Mouse (Mus musculus) layer of hippocampus, adult 2 months (tissue): Measurements from ENCODE around the gene Wbp2. TPM values are rescaled to one million over a fixed set of nuclear protein-coding genes. Genes with fewer than 3 reads are reported as not detected.

Source experiments
- DNase-seq, 2 experiments: peaks; one replicate each; pipeline ENCODE4 v3.0.0; 2022; ENCODE audit warnings: low spot score in 2 of 2
- H3K27ac ChIP-seq: fragments of 200-600 bp; 2 replicates; pipeline ENCODE4 v1.8.1; 2022
- H3K4me3 ChIP-seq: fragments of 200-600 bp; 2 replicates; pipeline ENCODE4 v1.8.1; 2022; ENCODE audit warnings: mild to moderate bottlenecking
- CTCF ChIP-seq: fragments of 200-600 bp; conservative IDR thresholded peaks from 2 replicates; pipeline ENCODE4 v1.8.1; 2022; ENCODE audit warnings: antibody characterized with exemption, mild to moderate bottlenecking, moderate library complexity
- long read RNA-seq, 2 experiments: library from polyadenylated mRNA; stranded (forward); transcript quantifications; one replicate each; pipeline ENCODE4 v2.0.0; 2021; ENCODE audit warnings: borderline mapping rate in 2 of 2
- total RNA-seq, 2 experiments: library from RNA; stranded (reverse); gene quantifications; 2 replicates each; pipeline ENCODE4 v1.2.3; 2021

Gene Wbp2
- 100 to 1,000 TPM; 417 to 440 TPM for total RNA-seq
- long read RNA-seq, experiment 1, transcript Wbp2-202 (7 exons, 1,012 nt) = minor isoform, 52 of 355 reads
- long read RNA-seq, experiment 1, transcript Wbp2-201 (8 exons, 1,826 nt) = major isoform, 229 of 355 reads
- long read RNA-seq, experiment 1, transcript Wbp2-204 (5 exons, 789 nt) = minor isoform, 7 of 355 reads
- long read RNA-seq, experiment 1, partial matches to known transcripts = 15 of 355 reads
- long read RNA-seq, experiment 1, other reads (novel, unspliced or antisense) = 52 of 355 reads
- long read RNA-seq, experiment 2, transcript Wbp2-202 (7 exons, 1,012 nt) = minor isoform, 65 of 480 reads
- long read RNA-seq, experiment 2, transcript Wbp2-201 (8 exons, 1,826 nt) = major isoform, 319 of 480 reads
- long read RNA-seq, experiment 2, partial matches to known transcripts = 28 of 480 reads
- long read RNA-seq, experiment 2, other reads (novel, unspliced or antisense) = 61 of 480 reads

DNA sequence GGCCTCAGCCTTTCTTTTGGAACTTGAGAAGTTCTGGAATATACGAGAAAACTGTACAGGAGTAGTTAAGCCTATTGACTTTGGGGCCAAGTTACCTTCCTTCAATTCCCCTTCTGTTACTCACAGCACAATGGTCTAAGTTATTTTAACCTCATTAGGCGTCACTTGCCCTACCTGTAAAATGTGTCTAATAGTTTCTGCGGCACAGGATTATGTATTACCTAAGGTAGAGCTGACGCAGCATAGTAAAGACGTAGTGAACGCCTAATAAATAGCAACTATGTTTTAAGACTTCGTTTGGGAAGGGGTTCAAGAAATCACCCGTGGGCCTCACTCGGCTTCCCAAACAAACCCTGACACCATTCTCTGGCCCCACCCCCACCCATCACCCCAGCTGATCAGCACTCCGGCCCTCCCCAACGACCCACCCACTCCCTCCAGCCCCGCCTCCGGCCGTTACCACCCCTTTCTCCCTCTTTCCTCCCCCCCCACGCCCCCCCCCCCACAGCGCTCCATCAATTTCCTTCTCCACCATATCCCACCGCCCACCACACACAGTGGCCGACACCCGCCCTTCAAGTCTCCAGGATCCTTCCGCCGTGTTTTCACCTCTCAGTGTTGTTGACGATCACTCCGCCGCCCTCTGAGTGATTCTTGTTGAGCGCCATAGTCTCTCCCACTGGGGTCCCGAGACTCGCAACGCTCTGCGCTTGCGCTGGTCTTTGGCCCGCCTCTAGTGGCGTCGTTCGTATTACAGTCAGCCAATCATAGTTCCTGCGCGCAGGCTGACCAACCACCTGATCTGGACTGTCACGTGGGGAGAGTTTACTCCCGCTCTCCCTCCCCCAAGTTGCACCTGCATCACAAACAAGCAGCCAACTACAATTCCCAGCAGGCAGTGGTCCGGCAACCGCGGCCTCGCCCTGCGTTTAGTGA is at the start of gene Wbp2:
Gene Wbp2, minus strand, starts transcription at position 738 of the 936 bp plus-strand sequence.
- peak; percentile 61 for TF ChIP-seq CTCF
- DNase-seq = peak; percentile 94 to 99

DNA sequence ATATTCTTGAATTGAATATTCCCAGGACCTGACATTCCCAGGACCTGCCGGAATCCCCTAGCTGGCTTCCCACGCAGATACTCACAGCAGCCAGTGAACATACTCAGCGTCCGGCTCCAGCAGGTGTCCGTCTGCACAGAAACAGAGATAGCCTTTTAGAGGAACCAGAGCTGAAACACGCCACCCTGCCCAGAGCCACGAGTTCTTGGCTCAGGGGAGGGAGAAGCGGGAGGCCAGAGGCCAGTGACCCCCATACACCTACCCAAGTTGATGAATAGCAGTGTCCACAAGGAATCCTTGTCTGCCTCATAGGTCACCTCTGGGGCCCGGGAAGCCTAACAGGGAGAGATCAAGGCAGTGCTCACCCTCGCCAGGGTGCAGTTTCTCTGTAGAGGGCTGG is 47.4 kb upstream of the Wbp2 start:
- H3K4me3 ChIP-seq = no peak overlapping the region
- DNase-seq = no peak
- H3K27ac ChIP-seq = no peak overlapping the region
- no peak for TF ChIP-seq CTCF

More for the DNA sequence above, at the start of gene Wbp2:
- Histone ChIP-seq H3K4me3 (peak within 1 kb of the TSS; percentile 69), H3K27ac (peak within 1 kb of the TSS; percentile 93)

GRCm38 (mm10) chr11:116133497-116133896 is 46.7 kb upstream of the Wbp2 start:
- Histone ChIP-seq H3K4me3 (no peak overlapping the region), H3K27ac (0 out of 2 replicates have a peak overlapping the region, but pooled peaks have one; percentile 18)
- no peak for TF ChIP-seq CTCF
- no peak for DNase-seq

- no peak for DNase-seq
- H3K4me3 ChIP-seq = no peak overlapping the region
- TF ChIP-seq CTCF = peak; percentile 48
- H3K27ac ChIP-seq = no peak overlapping the region
These were observed 45.9 kb upstream of the Wbp2 start for GRCm38 (mm10) chr11:116132366-116133333.

GRCm38 (mm10) chr11:116131349-116132170 is 44.8 kb upstream of the Wbp2 start:
- no peak for TF ChIP-seq CTCF
- H3K4me3 ChIP-seq = peak overlapping the region; percentile 54
- H3K27ac ChIP-seq = peak overlapping the region; percentile 99
- DNase-seq = no peak

- peak within 1 kb of the TSS; percentile 99 for H3K27ac ChIP-seq
- peak; percentile 86 to 89 for DNase-seq
- peak; percentile 92 for TF ChIP-seq CTCF
- peak within 1 kb of the TSS; percentile 54 for H3K4me3 ChIP-seq
These were observed 43.9 kb upstream of the Wbp2 start, which contains the start of gene Trim65 for GRCm38 (mm10) chr11:116130488-116131205. Gene Trim65, minus strand, starts transcription at chr11:116131128.

DNA sequence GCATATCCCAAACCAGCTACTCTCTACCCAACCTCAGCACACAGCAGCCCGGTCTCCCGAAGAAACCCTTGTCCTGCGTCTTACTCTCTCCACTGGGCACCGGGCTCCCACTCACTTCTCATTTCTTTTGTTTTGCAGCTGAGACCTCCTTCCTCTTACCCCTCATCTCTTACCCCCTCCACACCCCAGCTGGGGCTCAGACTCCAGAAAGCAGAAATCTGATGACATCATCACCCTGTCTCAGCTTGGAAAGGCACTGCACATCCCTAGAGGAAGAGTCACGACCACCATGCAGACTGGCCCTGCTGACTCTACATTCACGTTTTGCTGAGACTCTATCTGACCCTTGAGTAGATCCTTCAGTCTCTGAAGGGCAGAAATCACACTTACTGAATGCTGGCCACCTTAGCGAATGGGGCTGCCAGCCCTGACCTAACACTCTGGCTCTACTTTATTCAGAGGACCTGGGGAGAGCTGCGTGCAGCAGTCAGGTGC is 43.2 kb upstream of the Wbp2 start:
- peak overlapping the region; percentile 99 for H3K27ac ChIP-seq
- TF ChIP-seq CTCF = no peak
- no peak for DNase-seq
- peak overlapping the region; percentile 54 for H3K4me3 ChIP-seq

DNA sequence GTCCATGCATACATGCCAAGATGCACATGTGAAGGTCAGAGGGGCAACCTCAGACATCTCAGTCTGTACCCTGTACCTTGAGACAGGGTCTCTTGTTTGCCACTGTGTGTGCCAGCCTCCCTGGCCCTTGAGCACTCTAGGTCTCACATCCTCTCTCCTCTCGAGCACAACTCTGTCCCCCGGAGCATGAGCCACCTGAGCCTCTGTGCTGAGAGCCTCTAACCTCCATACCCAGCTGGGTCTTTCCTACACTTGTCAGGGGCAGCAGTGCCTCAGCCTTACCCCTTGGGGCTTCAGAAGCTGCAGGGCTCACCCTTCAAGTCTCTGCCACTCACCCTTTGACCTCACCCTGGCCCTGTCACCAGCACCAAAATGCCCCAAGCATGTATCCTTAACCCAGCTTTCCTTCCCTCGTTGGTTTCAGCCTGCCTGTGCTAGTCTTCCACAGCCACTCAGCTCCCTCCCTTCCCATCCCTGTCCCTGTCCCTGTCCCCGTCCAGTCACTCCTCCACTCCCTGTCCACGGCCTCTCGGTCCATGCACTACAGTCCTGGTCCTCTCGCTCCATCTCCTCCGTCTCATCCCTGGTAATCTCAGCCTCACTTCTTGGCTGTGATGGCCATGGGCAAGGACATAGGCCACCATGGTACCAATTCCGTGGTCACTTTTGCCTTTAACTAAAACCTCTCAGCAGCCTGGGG is 42.4 kb upstream of the Wbp2 start:
- H3K4me3 ChIP-seq = no peak overlapping the region; the same call in 1 of the 2 replicates
- TF ChIP-seq CTCF = no peak
- no peak overlapping the region for H3K27ac ChIP-seq
- DNase-seq = no peak

GRCm38 (mm10) chr11:116127986-116128385 is 41.2 kb upstream of the Wbp2 start:
- Histone ChIP-seq H3K27ac (no peak overlapping the region), H3K4me3 (no peak overlapping the region)
- DNase-seq = no peak
- no peak for TF ChIP-seq CTCF
